Mouse (Mus musculus) brain, embryonic 18.5 days (tissue): Measurements from ENCODE around the gene Pipox.

Source experiments
- DNase-seq: peaks from one replicate; pipeline ENCODE4 v3.0.0-alpha.2; 2012; ENCODE audit warnings: low read depth, low spot score

The Pipox gene

DNA sequence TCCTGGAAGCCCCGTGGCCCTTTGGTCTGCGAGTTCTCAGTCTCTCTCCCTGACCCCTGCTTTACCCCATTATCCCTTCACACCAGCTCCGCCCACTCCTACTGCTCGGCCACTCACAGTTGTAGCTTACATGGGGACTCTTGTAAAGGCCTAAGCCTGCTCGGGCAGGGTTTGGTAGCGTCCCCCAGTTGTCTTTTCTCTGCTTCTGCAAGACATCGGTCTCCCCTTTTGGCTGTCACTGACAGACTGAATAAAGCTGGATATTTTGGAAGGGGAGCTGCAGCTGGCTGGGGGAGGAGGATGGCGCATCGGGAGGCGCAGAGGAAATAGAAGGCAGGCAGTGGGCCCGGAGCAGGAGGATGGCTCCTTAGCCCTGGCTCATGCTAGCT, 17.1 kb downstream of the Pipox start:
- DNase-seq, result no peak

GRCm38 (mm10) chr11:77875847-77876759, 17.8 kb downstream of the Pipox start:
- DNase-seq, result no peak

GRCm38 (mm10) chr11:77875269-77875668, 18.6 kb downstream of the Pipox start:
- DNase-seq, result no peak

GRCm38 (mm10) chr11:77874685-77875231, 19.1 kb downstream of the Pipox start:
- no peak for DNase-seq

- no peak for DNase-seq
Measured at GRCm38 (mm10) chr11:77873116-77873515, 20.8 kb downstream of the Pipox start.

- DNase-seq, result no peak
Measured at GRCm38 (mm10) chr11:77872685-77873084, 21.2 kb downstream of the Pipox start.

DNA sequence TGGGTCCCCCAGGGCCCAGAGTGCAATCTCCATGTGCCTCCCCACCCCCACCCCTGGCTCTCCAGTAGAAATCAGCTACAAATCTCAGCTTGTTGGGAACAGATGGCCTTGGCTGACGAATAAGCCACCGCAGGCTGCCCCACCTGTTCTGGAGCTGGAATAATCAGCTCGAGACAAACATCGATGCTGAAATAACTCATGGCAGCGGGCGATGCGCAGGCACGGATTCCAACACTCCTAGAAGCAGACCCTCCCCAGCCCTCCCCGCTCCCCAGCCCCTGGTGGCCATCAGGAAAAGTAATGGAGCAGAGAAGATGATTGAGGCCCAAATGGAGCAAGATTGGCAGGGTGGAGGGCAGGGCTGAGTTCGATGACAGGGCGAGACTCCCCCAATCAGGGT, 21.7 kb downstream of the Pipox start:
- DNase-seq, result no peak

DNA sequence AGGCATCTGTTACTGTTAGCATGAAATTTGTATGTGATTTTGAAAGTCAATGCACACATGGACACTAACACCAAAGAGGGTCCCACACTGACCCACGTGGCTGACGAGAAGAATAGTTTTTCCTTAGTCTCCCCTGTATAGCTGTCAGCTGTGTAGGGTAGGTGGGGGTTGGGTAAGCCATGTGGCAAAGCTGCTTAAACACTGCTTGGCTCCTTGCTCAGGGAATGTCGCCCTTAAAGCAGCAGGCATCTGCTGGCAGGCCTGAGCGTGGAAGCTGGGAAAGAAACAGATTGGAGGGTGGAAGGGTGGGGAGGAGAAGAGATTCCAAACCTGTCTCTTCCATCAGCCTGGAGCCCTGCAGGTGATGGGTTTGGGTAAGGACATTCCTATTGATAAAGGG, 22.5 kb downstream of the Pipox start:
- DNase-seq, result no peak

DNA sequence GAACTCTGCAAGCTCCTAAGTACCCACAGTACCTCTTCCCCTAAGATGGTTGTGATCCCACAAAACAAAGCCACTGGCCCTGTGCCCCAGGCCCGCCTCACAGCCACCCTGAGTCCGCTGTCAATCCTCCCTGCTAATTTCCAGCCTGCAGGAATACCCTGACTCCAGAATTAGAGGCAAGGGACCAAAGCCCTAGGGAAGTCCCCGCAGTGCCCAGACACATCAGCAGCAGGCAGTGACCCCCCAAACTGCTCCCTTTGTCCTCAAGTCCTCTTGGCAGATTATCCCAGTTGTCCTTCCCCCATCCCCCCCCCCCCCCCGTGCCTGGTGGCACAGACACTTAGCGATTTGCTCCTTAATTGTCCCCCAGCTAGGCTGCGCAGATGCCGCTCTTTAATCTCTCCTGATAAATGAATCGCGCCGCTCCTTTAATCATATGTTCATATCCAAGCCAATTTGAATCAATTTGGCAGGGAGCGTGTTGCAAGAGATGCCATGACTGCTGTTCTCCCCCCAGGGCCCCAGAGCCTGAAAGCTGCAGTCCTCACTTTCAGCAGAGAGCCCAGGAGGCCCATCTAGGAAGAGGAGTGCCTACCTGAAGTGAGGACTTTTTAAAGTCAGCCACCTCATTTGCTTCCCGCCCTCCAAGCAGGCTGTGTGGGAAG, 26.3 kb downstream of the Pipox start:
- DNase-seq, result no peak

DNA sequence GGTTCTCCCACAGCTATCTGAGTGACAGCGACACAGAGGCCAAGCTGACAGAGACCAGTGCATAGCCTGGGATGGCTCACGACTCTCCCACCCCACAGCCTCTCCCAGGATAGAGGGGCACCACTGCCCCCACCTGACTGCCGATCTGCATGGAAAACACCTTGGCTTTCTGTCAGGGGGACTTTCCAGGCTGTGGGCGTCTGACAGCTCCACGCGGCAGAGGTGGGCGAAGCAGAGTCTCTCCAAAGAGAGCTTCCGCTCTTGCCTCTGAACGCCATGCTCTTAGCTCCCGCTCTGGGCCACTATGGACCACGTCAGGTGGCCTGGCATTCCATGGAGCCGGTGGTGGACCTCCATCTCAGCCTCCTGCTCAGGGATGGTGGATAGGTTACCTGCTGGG, 29.1 kb downstream of the Pipox start:
- no peak for DNase-seq

DNA sequence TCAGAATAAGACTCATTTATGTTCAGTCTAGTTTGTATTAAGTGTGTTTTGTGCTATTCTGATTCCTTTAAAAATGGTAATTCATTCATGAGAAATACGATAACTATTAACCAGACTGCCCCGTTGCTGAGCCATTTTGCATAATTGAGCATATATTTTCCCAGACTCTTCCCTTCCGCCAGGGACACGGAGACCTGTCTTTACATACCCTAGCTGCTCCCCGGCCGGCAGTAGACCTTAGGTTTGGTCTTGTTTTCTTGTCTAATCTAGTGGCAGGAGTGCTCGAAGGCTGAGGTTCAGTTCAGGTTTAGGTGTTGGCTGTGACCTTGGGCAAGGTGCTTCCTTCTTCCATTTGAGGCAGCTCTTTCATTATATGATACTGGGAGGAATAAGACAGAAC, 31.0 kb downstream of the Pipox start:
- no peak for DNase-seq

DNA sequence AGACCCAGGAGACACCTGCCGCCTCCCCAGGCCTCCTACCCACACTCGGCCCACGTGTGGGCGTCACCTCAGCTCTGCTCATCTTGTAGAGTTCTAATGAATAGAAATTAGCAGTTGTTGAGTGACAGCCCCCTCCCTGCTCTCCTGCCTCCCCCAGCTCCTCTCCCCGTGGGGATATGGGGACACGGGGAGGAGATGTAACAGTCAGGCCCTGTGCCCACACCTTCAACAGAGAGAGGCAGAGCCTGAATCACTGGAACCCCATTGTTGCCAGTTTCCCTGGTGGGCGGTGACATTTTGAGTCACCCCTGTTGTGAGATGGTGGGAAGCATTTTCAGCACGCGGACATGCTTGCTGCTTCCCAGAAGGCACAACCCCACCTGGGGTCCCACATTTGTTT, 32.9 kb downstream of the Pipox start:
- DNase-seq, result no peak

DNA sequence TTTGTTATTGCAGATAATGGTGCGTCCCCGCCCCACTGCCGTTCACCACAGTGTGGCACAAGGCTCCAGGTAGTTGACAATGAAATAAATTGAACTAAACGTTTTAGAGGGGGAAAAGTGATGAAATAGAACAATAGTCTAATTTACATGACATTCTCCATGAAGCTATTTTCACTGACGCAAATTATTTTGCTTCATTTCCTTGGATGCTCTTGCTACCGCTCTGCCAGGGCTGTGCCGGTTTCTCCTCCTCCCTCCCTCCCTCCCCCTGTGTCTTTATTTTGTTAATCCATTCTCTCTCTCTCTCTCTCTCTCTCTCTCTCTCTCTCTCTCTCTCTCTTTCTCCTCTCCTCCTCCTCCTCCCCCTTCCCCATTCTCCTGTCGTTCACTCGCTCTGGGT, 35.3 kb downstream of the Pipox start:
- no peak for DNase-seq

DNA sequence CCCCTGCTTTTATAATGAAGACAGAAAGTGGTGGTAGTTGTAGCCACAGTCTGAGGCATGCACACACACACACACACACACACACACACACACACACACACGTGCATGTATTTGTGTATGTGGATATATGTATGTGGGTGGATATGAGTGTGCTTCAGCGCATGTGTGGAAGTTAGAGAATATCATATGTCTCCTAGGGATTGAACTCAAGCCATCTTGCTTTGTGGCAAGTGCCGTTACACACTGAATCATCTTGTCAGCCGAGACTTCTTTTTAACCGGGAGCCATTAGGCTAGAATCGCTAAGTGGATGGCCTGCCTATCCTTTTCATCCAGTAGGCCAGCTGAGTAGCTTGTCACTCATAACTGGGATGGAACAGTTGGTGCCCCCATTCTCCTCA, 36.8 kb downstream of the Pipox start:
- no peak for DNase-seq

DNA sequence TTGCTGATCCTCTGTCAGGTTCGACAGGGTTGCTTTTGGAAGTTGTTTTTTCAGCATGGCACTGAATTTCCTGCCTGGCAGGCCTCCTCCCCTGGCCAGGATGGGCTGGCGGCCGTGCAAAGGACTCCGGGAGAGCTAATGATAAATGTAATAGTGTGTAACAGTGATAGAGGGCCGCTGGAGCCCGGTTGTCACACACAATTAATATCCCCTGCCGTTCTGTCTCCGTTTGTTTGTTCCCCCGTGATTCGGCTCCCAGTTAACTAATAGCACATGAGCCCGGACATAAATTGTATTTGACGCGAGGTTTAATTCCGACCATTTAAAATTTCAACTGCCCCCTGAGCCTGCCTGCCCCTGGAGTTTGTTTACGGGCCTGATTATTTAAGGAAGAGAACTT, 38.5 kb downstream of the Pipox start:
- no peak for DNase-seq

- DNase-seq, result no peak
Measured at GRCm38 (mm10) chr11:77854641-77855040, 39.3 kb downstream of the Pipox start.

DNA sequence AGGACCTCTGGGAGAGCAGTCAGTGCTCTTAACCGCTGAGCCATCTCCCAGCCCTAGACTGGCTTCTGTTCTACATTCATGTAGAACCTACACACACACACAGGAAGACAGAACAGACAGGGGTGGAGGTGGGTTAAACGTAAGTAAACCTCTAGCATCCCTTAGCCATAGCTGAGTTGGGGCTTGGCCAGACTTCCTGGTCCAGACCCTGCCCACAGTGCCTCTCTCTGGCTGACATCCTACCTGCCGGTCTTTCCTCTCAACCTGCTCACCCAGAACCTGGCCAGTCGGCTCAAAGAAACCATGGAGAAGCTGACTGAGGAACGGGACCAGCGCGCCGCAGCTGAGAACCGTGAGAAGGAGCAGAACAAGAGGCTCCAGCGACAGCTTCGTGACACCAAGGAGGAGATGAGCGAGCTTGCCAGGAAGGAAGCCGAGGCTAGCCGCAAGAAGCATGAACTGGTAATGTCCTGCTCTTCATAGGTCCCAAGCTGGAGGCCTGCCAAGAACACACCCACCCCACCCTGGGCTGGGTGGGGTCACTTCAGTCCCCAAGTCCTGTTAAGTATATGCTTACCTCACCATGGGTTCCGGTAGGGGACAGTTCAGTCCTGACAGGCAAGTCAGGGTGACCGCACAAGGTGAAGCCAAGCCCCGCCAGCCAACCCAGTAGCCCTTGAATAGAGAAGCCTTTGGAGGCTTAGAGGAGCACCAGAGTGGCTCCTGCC, 40.8 kb downstream of the Pipox start:
- no peak for DNase-seq

- no peak for DNase-seq
Measured at GRCm38 (mm10) chr11:77852195-77852594, 41.7 kb downstream of the Pipox start.

GRCm38 (mm10) chr11:77851483-77852010, 42.3 kb downstream of the Pipox start:
- no peak for DNase-seq

GRCm38 (mm10) chr11:77850401-77851244, 43.3 kb downstream of the Pipox start:
- peak; percentile 79 for DNase-seq

- no peak for DNase-seq
Measured at GRCm38 (mm10) chr11:77849151-77849550, 44.7 kb downstream of the Pipox start.
